Mouse (Mus musculus): ENCODE results near the gene Kazn.

Kazn gene

GRCm38 (mm10) chr4:142095513-142096241 lies 143.5 kb downstream of the Kazn start:
- no peak for DNase-seq

GRCm38 (mm10) chr4:142094386-142094785 lies 144.8 kb downstream of the Kazn start:
- no peak for DNase-seq

- DNase-seq = no peak
Observed at GRCm38 (mm10) chr4:142091100-142091499, 148.1 kb downstream of the Kazn start.

GRCm38 (mm10) chr4:142089966-142090365 lies 149.2 kb downstream of the Kazn start:
- no peak for DNase-seq

- DNase-seq = no peak
Observed at GRCm38 (mm10) chr4:142088836-142089235, 150.4 kb downstream of the Kazn start.

GRCm38 (mm10) chr4:142088409-142088808 lies 150.8 kb downstream of the Kazn start:
- DNase-seq = no peak

- DNase-seq = no peak
Observed at GRCm38 (mm10) chr4:142084936-142085563, 154.2 kb downstream of the Kazn start.

GRCm38 (mm10) chr4:142084131-142084899 lies 154.9 kb downstream of the Kazn start, which contains the start of gene Tmem51:
Gene Tmem51, minus strand, starts transcription at chr4:142084304.
- DNase-seq = peak; percentile 36

- DNase-seq = peak; percentile 43
Observed at GRCm38 (mm10) chr4:142083762-142084130, 155.5 kb downstream of the Kazn start.

GRCm38 (mm10) chr4:142083193-142083592 lies 156.0 kb downstream of the Kazn start:
- no peak for DNase-seq

- no peak for DNase-seq
Observed at GRCm38 (mm10) chr4:142082703-142083102, 156.5 kb downstream of the Kazn start.

- DNase-seq = no peak
Observed at GRCm38 (mm10) chr4:142081631-142082283, 157.4 kb downstream of the Kazn start.

GRCm38 (mm10) chr4:142080901-142081630 lies 158.1 kb downstream of the Kazn start:
- no peak for DNase-seq

- no peak for DNase-seq
Observed at GRCm38 (mm10) chr4:142080487-142080767, 158.8 kb downstream of the Kazn start.

GRCm38 (mm10) chr4:142079629-142080486 lies 159.3 kb downstream of the Kazn start:
- peak; percentile 33 for DNase-seq

GRCm38 (mm10) chr4:142077572-142078271 lies 161.5 kb downstream of the Kazn start:
- DNase-seq = no peak

- no peak for DNase-seq
Observed at GRCm38 (mm10) chr4:142076883-142077282, 162.3 kb downstream of the Kazn start.

- DNase-seq = no peak
Observed at GRCm38 (mm10) chr4:142075931-142076330, 163.3 kb downstream of the Kazn start.

GRCm38 (mm10) chr4:142074060-142074732 lies 165.0 kb downstream of the Kazn start:
- no peak for DNase-seq

- DNase-seq = no peak
Observed at GRCm38 (mm10) chr4:142071243-142071991, 167.8 kb downstream of the Kazn start.

Data from thymus, postnatal 25 days (tissue).